Mouse (Mus musculus): ENCODE results near the gene Caln1. TPM values are rescaled to one million over a fixed set of nuclear protein-coding genes. Genes with fewer than 3 reads are reported as not detected.

The Caln1 gene
- polyA plus RNA-seq, 1 experiment from 2014 or later: 26.7 TPM

- 69% methylated on average over 4 of the region's 4 CpGs for WGBS
- no peaks in the 10 kb centered on the region for H3K27me3 ChIP-seq (replicated peaks)
- no peak overlapping the region for H3K4me3 ChIP-seq
- no peaks in the 10 kb centered on the region for H3K36me3 ChIP-seq (replicated peaks)
- no peak overlapping the region for H3K27ac ChIP-seq
- no peaks in the 10 kb centered on the region for H3K9me3 ChIP-seq
- ATAC-seq (replicated peaks): no peak
- no peaks in the 10 kb centered on the region for H3K4me1 ChIP-seq
- H3K9ac ChIP-seq: no peak overlapping the region
- H3K4me2 ChIP-seq: no peak overlapping the region
Observed at GRCm38 (mm10) chr5:130708616-130709015, 339.4 kb downstream of the Caln1 start.

- Histone ChIP-seq H3K27ac (no peak overlapping the region), H3K4me3 (no peak overlapping the region), H3K9ac (no peak overlapping the region), H3K4me2 (no peak overlapping the region), H3K27me3 (replicated peaks) (no peaks in the 10 kb centered on the region), H3K9me3 (no peaks in the 10 kb centered on the region), H3K36me3 (replicated peaks) (no peaks in the 10 kb centered on the region), H3K4me1 (no peaks in the 10 kb centered on the region)
- 90% methylated on average over 2 of the region's 2 CpGs for WGBS
- no peak for ATAC-seq (replicated peaks)
Observed at GRCm38 (mm10) chr5:130711643-130712042, 342.4 kb downstream of the Caln1 start.

- 60% methylated on average over 1 of the region's 1 CpGs for WGBS
- Histone ChIP-seq H3K36me3 (replicated peaks) (no peaks in the 10 kb centered on the region), H3K4me2 (no peak overlapping the region), H3K9ac (no peak overlapping the region), H3K4me3 (no peak overlapping the region), H3K4me1 (no peaks in the 10 kb centered on the region), H3K9me3 (no peaks in the 10 kb centered on the region), H3K27ac (0 out of 2 replicates have a peak overlapping the region, but pooled peaks have one; percentile 15), H3K27me3 (replicated peaks) (no peaks in the 10 kb centered on the region)
- ATAC-seq (replicated peaks): no peak
Observed at GRCm38 (mm10) chr5:130712281-130712680, 343.0 kb downstream of the Caln1 start.

DNA sequence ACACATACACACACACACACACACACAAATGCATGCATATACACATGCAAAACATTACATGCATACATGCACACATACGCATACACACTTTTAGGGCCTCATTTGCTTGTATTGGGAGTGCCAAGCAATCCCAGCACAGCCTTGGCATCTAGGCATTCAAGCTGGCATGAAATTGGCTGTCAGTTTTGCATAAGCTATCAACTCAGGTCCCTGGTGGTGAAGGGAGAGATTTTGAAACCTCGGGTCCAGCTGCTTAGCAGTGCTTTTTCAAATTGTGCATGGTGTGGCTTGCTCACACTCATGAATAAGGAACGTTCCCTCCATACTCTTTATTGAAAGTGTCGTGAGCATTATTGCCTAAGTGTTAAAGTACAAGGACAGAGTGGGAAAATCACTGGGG is 345.9 kb downstream of the Caln1 start:
- H3K4me1 ChIP-seq: no peaks in the 10 kb centered on the region
- no peak overlapping the region for H3K9ac ChIP-seq
- H3K27ac ChIP-seq: no peak overlapping the region
- H3K4me2 ChIP-seq: no peak overlapping the region
- no peaks in the 10 kb centered on the region for H3K9me3 ChIP-seq
- no peaks in the 10 kb centered on the region for H3K27me3 ChIP-seq (replicated peaks)
- no peak overlapping the region for H3K4me3 ChIP-seq
- no peak for ATAC-seq (replicated peaks)
- no peaks in the 10 kb centered on the region for H3K36me3 ChIP-seq (replicated peaks)
- WGBS: 69% methylated on average over 4 of the region's 4 CpGs

DNA sequence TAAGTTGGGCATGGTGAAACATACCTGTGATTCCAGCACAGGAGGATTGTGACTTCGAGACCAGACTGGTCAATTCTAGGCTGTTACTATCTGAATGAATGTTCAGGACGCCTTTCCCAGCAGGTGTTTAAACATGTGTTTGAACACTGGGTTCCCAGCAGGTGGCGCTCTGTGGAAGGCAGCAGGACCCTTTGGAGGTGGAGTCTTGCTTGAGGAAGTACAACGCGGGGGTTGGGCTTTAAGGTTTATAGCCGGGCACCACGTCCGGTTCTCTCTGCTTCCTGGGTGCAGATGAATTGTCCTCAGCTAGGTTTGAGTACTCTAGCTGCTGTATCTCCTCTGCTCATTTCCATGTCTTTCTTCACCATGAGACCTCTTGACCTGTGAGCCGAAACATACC is 349.1 kb downstream of the Caln1 start:
- WGBS: 67% methylated on average over 9 of the region's 9 CpGs
- Histone ChIP-seq H3K4me2 (no peak overlapping the region), H3K4me3 (no peak overlapping the region), H3K9me3 (no peaks in the 10 kb centered on the region), H3K27me3 (replicated peaks) (no peaks in the 10 kb centered on the region), H3K27ac (no peak overlapping the region), H3K9ac (no peak overlapping the region), H3K4me1 (no peaks in the 10 kb centered on the region), H3K36me3 (replicated peaks) (no peaks in the 10 kb centered on the region)
- ATAC-seq (replicated peaks): no peak

- no peak overlapping the region for H3K4me2 ChIP-seq
- ATAC-seq (replicated peaks): no peak
Observed at GRCm38 (mm10) chr5:130742171-130742570, 372.9 kb downstream of the Caln1 start.

DNA sequence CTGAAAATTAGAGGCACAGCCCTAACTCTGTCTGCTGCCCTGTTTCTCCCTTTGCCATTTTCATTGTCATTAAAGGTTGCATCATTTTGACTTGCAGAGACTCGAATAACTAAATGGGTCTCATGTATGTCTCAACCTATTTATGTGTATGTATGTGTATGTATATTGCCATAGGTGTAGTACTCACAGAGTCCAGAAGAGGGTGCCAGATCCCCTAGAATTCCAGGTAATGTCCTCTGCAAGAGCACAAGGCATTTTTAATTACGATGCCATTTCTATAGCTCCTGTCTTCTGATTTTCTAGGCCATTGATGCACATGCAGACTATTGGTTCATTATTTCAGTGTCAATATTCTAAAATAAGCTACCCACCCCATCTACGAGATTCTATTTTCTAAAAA is 388.3 kb downstream of the Caln1 start:
- Histone ChIP-seq H3K4me3 (no peak overlapping the region), H3K27ac (no peak overlapping the region), H3K9me3 (no peaks in the 10 kb centered on the region), H3K36me3 (replicated peaks) (no peaks in the 10 kb centered on the region), H3K27me3 (replicated peaks) (no peaks in the 10 kb centered on the region), H3K9ac (no peak overlapping the region), H3K4me1 (no peaks in the 10 kb centered on the region), H3K4me2 (no peak overlapping the region)
- ATAC-seq (replicated peaks): no peak
- WGBS: 95% methylated on average over 3 of the region's 3 CpGs

More at GRCm38 (mm10) chr5:130742171-130742570, 372.9 kb downstream of the Caln1 start:
- Histone ChIP-seq H3K4me3 (no peak overlapping the region), H3K27ac (no peak overlapping the region), H3K27me3 (replicated peaks) (no peaks in the 10 kb centered on the region), H3K9ac (no peak overlapping the region), H3K9me3 (no peaks in the 10 kb centered on the region), H3K4me1 (0 out of 2 replicates have a peak, but pooled peaks cover 3% of the 10 kb centered on the region), H3K36me3 (replicated peaks) (no peaks in the 10 kb centered on the region)
- 41% methylated on average over 13 of the region's 13 CpGs for WGBS

DNA sequence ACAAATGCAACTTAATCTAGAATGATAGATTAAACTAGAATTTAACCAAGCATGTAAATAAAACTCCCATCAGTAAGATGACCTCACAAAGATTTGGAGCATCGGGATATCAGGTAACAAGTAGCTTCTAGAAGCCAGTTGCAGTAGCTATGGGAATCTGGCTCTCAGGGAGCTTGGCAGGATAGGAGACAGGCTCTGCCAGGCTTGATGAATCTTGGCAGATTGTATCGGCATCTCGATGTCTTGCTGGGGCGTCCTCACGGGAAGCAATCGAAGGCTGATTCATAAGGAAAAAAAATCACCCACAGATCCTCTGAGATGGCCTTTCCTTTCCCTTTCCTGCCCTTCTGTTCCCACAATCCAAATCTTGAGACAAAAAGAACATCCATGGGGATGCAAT is 396.5 kb downstream of the Caln1 start:
- Histone ChIP-seq H3K27ac (no peak overlapping the region), H3K4me3 (no peak overlapping the region), H3K9ac (no peak overlapping the region), H3K36me3 (replicated peaks) (no peaks in the 10 kb centered on the region), H3K27me3 (replicated peaks) (no peaks in the 10 kb centered on the region), H3K4me1 (no peaks in the 10 kb centered on the region), H3K4me2 (no peak overlapping the region), H3K9me3 (no peaks in the 10 kb centered on the region; the same call in 1 of the 2 replicates)
- no peak for ATAC-seq (replicated peaks)
- WGBS: 94% methylated on average over 6 of the region's 6 CpGs

GRCm38 (mm10) chr5:130771061-130771741 is 401.9 kb downstream of the Caln1 start:
- Histone ChIP-seq H3K9me3 (no peaks in the 10 kb centered on the region; the same call in 1 of the 2 replicates), H3K27me3 (replicated peaks) (no peaks in the 10 kb centered on the region), H3K27ac (no peak overlapping the region), H3K4me1 (no peaks in the 10 kb centered on the region), H3K36me3 (replicated peaks) (no peaks in the 10 kb centered on the region), H3K4me3 (no peak overlapping the region), H3K4me2 (no peak overlapping the region), H3K9ac (no peak overlapping the region)
- WGBS: 84% methylated on average over 5 of the region's 5 CpGs
- ATAC-seq (replicated peaks): no peak

DNA sequence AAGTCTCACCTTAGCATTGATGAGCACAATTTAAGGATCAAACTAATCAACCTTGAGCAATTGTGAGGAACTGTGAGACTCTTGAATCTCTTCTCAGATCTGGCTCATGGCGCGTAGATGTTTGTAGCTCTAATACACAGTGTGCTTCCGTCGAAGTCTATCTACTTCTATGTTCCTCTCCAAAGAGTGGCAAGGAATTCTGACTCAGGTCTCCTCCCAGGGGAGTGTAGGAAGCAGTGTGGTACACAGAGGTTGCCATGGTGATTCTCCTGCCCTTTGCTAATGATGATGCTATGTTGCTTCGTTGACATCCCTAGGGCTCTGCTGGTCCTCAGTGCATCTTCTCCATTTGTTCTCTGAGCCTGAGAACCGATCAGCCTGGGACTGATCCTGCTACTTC is 403.2 kb downstream of the Caln1 start:
- Histone ChIP-seq H3K9ac (no peak overlapping the region), H3K36me3 (replicated peaks) (no peaks in the 10 kb centered on the region), H3K4me3 (no peak overlapping the region), H3K27ac (no peak overlapping the region), H3K9me3 (no peaks in the 10 kb centered on the region; the same call in 1 of the 2 replicates), H3K4me2 (no peak overlapping the region), H3K4me1 (no peaks in the 10 kb centered on the region), H3K27me3 (replicated peaks) (no peaks in the 10 kb centered on the region)
- 75% methylated on average over 6 of the region's 6 CpGs for WGBS
- no peak for ATAC-seq (replicated peaks)

- H3K4me1 ChIP-seq: no peaks in the 10 kb centered on the region
- no peaks in the 10 kb centered on the region for H3K36me3 ChIP-seq (replicated peaks)
- no peak for ATAC-seq (replicated peaks)
- no peak overlapping the region for H3K9ac ChIP-seq
- H3K4me2 ChIP-seq: no peak overlapping the region
- no peak overlapping the region for H3K4me3 ChIP-seq
- no peaks in the 10 kb centered on the region for H3K27me3 ChIP-seq (replicated peaks)
- 97% methylated on average over 3 of the region's 3 CpGs for WGBS
- no peak overlapping the region for H3K27ac ChIP-seq
- H3K9me3 ChIP-seq: no peaks in the 10 kb centered on the region
Observed at GRCm38 (mm10) chr5:130774946-130775345, 405.7 kb downstream of the Caln1 start.

GRCm38 (mm10) chr5:130792755-130793452 is 423.6 kb downstream of the Caln1 start:
- Histone ChIP-seq H3K27ac (no peak overlapping the region), H3K9ac (no peak overlapping the region), H3K36me3 (replicated peaks) (no peaks in the 10 kb centered on the region), H3K4me1 (no peaks in the 10 kb centered on the region), H3K4me2 (no peak overlapping the region), H3K27me3 (replicated peaks) (no peaks in the 10 kb centered on the region), H3K4me3 (no peak overlapping the region), H3K9me3 (no peaks in the 10 kb centered on the region)
- no peak for ATAC-seq (replicated peaks)
- WGBS: 82% methylated on average over 3 of the region's 3 CpGs

- no peak overlapping the region for H3K4me3 ChIP-seq
- no peak overlapping the region for H3K4me2 ChIP-seq
- 83% methylated on average over 5 of the region's 5 CpGs for WGBS
- H3K27ac ChIP-seq: no peak overlapping the region
- H3K9me3 ChIP-seq: no peaks in the 10 kb centered on the region
- no peak overlapping the region for H3K9ac ChIP-seq
- no peaks in the 10 kb centered on the region for H3K27me3 ChIP-seq (replicated peaks)
- H3K36me3 ChIP-seq (replicated peaks): no peaks in the 10 kb centered on the region
- ATAC-seq (replicated peaks): no peak
- H3K4me1 ChIP-seq: no peaks in the 10 kb centered on the region
Observed at GRCm38 (mm10) chr5:130797713-130798112, 428.5 kb downstream of the Caln1 start.
